Mouse (Mus musculus) right cerebral cortex, postnatal 25 days (tissue): ENCODE results near the gene Tango6.
"Not testable (repeated sequence)": the region's sequence is repeated elsewhere in the genome, so short reads cannot be mapped to it uniquely, and the experiment has no call there.

Experiments used
- DNase-seq: peaks from one replicate; pipeline ENCODE4 v3.0.0; 2022

Tango6 gene

GRCm38 (mm10) chr8:106819581-106819980 is 136.7 kb downstream of the Tango6 start:
- DNase-seq, result no peak

DNA sequence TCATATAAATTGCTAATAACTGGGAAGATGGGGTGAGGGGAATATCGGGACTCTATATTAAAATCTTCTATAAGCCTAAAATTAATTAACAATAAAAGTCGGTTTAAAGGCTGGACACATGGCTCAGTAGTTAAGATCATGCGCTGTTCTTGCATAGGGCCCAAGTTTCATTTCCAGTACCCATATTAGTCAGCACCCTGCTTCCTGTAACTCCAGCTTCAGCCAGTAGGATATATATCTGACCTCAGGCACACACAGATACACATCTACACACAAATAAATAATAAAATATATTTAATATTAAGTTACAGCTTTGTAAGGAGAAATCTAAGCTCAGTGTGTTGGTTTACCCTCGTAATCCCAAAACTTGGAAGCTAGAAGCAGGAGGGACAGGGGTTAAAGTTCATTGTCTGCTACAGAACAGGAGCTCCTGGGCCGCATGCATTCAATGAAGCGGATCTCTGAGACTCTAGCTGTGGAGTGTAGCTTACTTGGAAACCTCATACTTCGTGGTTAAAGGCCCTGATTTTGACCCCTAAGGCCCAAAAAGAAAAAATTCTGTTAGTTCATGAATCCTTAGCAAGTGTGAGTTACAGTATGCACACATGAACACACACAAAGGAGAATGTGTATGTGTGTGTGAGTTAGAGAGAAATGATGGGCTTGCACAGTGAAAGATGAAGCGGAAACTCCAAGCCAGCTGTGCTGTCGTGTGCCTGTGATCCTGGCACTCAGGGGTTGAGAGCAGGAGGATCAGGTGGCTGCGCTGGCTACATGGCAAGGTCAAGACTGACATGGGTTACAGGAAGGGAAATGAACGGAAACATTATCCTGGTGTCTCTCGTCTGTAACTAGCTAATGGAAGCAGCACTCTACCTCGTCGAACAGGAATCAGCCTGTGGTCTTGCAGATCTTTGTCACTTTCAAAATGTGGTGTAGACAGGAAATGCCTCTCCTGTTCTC is 138.0 kb downstream of the Tango6 start:
- no peak for DNase-seq

- no peak for DNase-seq
Observed at GRCm38 (mm10) chr8:106828921-106829320, 146.1 kb downstream of the Tango6 start.

GRCm38 (mm10) chr8:106829526-106830045 is 146.7 kb downstream of the Tango6 start:
- DNase-seq, result no peak

GRCm38 (mm10) chr8:106834899-106835298 is 152.0 kb downstream of the Tango6 start:
- DNase-seq, result no peak

- no peak for DNase-seq
Observed at GRCm38 (mm10) chr8:106836525-106836924, 153.7 kb downstream of the Tango6 start.

DNA sequence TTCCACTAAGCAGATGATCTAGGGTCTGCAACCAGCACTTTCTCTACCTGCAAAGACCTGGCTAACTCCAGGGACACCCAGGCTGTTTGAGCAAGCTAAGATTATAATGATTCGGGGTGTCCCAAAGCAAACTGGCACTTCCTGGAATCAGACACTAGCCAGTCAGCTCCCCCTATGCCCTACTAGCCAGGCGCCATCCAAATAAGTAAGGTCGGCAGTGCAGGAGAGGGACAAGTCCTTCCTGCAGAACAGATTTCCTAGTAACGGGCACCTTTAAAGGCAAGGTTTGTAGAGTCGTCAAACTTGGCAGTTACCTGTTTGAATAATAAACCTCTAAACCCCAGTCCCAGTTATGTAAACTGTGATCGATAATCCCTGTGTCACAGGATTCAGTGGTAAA is 155.9 kb downstream of the Tango6 start:
- DNase-seq, result no peak

DNA sequence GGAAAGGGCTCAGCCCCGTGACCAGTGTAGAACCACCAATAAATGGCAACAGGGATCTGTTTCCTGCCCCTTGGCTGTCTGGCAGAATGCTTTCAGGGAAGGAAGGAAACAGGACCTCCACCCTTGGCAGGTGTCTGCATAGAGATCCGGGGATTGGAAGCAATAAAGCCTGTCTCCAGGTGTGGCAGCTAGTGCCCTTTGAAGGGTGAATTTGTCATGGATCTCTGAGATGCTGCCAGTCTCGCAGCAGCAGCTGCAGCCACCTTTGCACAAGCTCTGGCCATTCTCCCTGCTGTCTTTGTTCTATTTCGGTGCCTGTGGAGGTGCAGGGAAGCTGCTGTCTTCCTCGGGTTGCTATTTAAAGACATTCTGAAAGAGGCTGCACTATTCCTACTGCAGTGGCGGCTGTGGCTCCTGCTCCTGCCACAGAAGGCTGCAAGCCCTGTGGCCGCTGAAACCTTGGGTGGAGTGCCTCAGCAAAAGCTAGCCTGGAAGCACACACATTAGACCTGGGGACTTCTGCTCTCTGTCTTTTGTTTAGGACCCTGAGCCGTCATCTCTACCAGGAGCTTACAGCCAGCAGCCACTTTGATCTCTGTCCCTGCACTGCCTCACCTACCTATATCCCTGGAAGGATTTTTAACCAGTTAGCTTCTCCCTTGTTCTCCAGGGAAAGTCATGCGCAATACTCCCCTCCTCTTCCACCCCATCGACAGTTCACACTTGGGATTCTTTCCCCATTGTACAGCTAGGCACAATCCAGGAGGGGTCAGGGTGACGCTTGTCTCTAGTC is 156.5 kb downstream of the Tango6 start:
- peak; percentile 63 for DNase-seq

- no peak for DNase-seq
Observed at GRCm38 (mm10) chr8:106850034-106850433, 167.2 kb downstream of the Tango6 start.

GRCm38 (mm10) chr8:106854534-106855241 is 171.8 kb downstream of the Tango6 start:
- DNase-seq, result no peak

DNA sequence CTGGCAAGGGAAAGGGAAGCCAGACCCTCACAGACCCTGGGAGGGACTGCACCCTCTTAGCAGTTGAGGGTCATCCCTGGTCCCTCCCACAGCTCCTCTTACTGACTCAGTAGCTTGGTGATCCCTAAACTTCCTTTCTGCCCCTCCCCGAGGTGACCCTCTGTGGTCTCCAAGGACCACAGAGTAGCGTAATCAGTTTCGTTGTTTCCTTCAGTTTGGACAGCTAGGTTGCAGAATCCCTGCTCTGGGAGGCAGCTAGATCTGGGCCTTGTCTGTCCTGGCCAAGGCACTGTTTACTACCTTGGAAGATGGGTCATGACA is 172.3 kb downstream of the Tango6 start:
- no peak for DNase-seq

DNA sequence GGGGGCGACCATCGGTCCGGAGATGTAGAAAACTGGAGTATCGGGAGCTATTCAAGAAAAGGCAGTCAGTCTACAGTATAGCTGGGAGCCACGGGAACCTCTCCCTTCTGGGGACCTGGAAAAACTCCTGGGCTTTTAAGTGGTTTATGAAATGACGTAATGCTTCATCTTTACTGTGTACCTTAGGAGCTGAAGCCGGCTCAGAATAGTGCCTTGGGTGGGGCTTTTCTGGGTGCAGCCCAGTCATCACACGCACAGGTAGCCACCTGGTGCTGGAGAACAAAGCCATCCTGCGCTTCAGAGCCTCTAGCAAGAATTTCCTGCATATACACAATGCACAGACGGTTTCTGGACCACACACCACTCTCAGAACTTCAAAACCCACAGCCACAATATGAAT is 180.0 kb downstream of the Tango6 start:
- no peak for DNase-seq

GRCm38 (mm10) chr8:106865354-106865753 is 182.5 kb downstream of the Tango6 start:
- DNase-seq, result no peak

- DNase-seq, result no peak
Observed at GRCm38 (mm10) chr8:106870051-106870450, 187.2 kb downstream of the Tango6 start, which contains the start of gene Has3. Gene Has3, plus strand, starts transcription at chr8:106870242.

DNA sequence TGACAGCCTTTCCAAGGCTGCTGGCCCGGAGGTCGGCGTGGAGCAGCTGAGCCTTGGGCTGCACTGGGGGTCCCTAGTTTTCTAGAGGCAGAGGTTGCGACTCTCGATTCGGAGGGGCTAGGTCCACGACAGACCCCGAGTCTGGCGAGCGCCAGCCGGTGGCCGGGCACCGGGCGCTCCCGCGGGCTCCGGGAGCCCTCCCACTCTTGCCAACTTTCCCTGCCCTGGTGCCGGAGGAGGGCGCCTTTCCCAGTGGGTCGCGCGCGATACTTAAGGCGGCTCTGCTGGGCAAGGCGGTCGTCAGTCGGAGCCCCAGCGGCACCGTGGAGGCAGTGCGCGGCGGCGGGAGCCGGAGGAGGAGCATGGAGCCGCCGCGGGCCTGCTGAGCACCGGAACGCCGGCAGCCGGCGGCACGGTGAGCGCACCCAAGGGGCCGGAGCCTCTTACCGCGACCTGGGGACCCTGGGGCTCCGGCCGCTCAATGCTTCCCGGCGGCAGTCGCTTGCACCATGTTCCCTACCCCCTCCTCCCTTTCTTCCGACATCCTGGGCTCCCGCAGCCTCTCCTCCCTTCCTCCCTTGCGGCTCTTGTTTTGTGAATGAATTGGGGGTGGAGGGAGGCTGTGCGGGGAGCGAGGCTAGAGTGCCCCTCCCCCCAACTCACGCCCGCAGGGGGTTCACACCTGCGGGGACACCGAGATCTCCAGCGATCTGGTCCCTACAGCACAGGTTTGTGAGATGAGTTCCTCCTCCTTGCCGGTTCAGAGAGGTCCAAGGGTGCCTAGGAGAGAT is 187.9 kb downstream of the Tango6 start:
- peak; percentile 78 for DNase-seq

- no peak for DNase-seq
Observed at GRCm38 (mm10) chr8:106871328-106871926, 188.6 kb downstream of the Tango6 start.

DNA sequence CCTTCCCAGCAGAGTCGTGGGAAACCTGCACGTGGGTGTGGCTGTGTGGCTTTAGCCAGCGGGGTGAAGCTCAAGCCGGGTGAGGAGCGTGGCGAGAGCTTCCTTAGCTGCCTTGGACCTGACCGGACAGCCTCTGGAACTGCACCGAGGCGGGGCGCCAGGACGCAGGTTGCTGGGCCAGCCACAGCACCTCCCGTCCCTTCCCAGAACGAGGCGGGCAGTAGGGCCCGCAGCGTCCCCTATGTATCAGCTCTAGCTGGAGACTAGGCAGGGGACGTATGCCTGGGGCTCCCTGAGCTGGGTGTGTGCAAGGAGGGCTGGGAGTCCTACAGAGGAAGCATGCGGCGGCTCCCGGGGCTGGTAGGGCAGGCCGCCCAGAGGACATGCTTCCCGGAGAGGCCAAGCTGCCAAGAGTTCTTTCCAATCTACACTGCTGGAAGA is 189.1 kb downstream of the Tango6 start:
- peak; percentile 42 for DNase-seq

DNA sequence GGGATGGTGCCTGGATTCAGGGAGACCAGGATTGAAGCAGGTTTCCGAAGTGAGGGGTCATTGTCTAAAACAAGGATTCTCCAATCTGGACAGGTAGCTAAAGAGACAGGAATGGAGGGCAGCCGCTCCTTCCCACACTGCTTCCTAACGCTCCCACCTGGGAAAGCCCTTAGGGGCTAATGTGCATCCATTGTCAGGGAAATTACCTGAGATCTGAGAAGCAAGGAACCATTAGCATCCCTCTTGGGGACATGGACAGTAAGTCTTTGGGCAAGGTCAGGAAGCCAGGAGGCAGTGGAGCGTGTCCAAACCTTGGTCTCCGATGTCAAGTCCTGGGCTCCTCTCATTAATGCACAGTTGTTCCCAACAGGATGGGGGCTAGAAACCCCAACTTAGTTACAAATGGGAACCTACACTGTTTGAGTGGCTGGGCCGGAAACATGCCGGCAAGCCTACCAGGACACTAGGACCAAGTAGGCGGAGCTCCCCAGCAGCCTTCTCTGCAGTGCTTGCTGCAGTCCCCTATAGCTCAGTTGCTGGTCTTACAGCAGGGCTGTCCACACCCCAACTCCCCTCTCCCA is 189.7 kb downstream of the Tango6 start:
- no peak for DNase-seq

DNA sequence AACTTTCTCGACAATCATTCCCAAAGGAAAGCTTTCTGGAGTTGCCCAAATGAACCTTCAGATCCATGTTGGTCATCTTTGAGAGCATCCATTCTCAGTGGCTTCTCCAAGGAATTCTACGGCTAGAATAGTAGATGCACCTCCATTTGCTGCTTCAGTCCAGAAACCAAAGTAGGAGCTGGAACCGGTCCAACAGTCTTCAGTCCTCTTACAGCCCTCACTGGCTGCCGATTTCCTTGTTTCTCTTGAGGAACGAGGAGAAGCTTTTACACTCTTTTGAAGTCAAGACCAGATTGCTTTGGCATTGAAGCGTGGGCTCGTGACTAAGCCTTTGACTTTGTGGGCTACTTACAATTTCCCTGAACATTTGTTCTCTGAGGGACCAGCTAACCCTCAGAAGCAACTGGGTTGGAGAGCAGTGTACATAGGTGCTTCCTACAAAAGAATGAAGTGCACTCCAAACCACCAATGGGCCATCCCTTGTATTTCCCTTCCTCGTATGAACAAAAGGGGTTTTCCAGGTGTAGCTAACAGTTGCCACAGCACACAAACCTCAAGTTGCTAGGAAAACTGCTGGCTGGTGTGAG is 197.3 kb downstream of the Tango6 start:
- DNase-seq, result no peak

- not testable (repeated sequence) for DNase-seq
Observed at GRCm38 (mm10) chr8:106884094-106884493, 201.2 kb downstream of the Tango6 start.
